Mouse (Mus musculus) testis, adult 2 months (tissue): ENCODE data around the gene Sae1.

Source experiments
- CTCF ChIP-seq: fragments of 200-500 bp; IDR thresholded peaks from 2 replicates; pipeline ENCODE4 v1.5.1; 2012; ENCODE audit warnings: low read depth, mild to moderate bottlenecking, inconsistent platforms, low read length, moderate library complexity; ENCODE audit not compliant: control insufficient read depth, insufficient read depth, insufficient replicate concordance
- POLR2A ChIP-seq: fragments of 200-500 bp; IDR thresholded peaks from 2 replicates; pipeline ENCODE4 v1.6.1; 2012; ENCODE audit warnings: low read depth, mild to moderate bottlenecking, inconsistent platforms, low read length, moderate library complexity; ENCODE audit not compliant: control insufficient read depth

DNA sequence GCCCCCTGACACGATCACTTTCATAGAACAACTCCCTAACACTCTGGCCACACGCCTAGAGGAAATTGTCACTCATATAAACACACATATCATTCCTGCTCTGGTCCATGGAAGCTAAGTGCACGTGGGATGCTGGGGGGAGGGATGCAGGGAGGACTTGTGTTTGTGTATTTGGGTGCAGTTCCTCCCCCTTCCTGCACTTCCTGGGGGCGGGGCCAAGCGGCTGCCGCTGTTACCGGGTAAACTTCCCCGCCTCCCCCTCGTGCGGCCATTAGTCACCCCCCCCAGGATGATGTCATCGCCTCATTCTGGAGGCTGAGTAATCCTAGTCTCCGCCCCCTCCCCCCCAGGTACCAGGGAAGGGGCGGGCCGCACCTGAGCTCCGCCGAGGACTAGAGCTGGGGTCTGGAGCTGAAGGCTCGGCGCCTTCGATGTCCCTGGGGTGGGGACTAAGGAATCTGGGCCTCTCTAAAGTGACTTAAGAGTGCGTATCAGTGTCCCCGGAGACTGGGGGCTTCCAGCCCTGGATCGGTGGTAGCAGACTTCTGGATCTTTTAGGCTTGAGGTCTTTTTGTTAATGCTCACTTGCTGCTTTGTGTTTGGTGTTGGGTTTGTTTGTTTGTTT lies 90.7 kb downstream of the Sae1 start:
- TF ChIP-seq CTCF (no peak), POLR2A (no peak)
